Mouse (Mus musculus) 3T3-L1 (cell line): ENCODE measurements around the gene Unc13b.

ENCODE experiments used
- DNase-seq: peaks from one replicate; pipeline ENCODE4 v3.0.0-alpha.2; 2015; ENCODE audit warnings: low read depth, low spot score

Gene Unc13b

DNA sequence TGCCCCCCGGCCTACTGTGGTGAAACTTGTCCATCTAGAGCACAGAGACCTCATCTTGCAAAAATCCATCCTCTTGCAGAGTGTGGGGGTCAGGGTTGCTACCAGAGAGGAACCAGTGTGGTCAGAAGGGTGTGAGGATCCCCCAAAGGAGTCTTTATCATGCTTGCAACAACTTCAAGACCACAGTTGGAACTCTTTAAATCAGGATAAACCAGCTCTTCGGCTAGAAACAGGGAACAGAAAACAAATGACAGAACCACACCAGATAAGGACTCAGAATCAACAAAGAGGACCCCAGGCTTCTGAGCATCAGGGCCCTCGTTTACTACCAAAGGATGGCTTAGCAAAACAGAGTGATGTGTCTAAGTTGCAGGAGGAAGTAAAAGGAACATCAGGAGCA, 157.7 kb downstream of the Unc13b start:
- DNase-seq = no peak

DNA sequence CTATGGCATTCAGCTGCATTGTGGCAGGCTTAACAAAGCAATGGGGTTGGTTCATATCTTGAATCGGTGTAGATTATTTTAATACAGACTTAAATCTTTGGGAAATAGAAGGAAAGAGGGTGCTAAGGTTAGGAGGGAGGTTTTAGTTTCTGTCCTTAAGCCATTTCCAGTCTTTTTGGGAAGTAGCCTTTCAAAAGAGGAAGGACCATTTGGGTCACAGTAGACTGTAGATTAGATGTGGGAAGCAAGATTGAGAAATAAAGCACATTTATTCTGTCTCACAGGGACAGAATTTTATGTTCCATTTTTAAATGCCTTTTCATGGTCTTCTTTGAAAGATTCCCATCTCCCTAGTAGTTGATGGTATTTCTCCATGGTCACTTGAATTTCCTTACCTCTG, 159.2 kb downstream of the Unc13b start:
- DNase-seq = no peak

GRCm38 (mm10) chr4:43231821-43232220, 173.1 kb downstream of the Unc13b start:
- DNase-seq = no peak

GRCm38 (mm10) chr4:43232985-43233384, 174.2 kb downstream of the Unc13b start:
- DNase-seq = no peak

DNA sequence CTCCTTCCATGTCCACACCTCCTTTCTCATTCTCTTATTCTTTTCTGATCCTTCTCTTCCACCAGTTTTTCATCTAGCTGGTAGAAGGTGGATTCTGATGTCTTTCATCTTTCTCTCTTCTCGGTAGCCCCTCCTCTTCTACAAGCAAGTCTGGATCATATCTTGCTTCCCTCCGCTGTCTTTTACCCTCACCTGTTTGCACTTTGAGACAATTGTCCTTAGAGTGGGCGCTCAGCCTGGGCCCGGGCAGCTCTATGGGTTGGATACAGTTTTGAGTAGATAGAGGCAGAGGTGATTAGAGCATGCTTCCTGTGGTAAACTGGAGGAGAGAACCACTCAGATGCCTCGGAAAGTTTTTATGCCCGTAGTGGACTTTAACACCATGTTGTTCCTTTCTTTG, 174.7 kb downstream of the Unc13b start:
- DNase-seq = no peak

DNA sequence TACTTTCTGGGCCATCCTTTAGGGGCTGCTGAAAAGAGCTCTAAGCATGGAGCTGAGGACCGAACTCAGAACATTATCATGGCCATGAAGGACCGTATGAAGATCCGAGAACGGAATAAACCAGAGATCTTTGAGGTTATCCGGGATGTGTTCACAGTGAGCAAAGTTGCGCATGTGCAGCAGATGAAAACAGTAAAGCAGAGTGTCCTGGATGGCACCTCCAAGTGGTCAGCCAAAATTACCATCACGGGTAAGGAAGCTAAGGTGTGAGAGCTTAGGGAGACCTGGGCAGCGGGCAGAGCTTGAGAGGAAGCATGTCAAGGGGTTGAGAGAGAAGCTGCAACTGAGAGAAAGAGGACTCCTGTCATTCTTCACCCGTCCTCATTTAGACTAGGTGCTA, 178.1 kb downstream of the Unc13b start:
- DNase-seq = no peak

- DNase-seq = no peak
Observed at GRCm38 (mm10) chr4:43240716-43241115, 182.0 kb downstream of the Unc13b start.

GRCm38 (mm10) chr4:43244022-43244421, 185.3 kb downstream of the Unc13b start:
- peak; percentile 41 for DNase-seq

GRCm38 (mm10) chr4:43245776-43246175, 187.0 kb downstream of the Unc13b start:
- DNase-seq = peak; percentile 49

GRCm38 (mm10) chr4:43248026-43248425, 189.3 kb downstream of the Unc13b start:
- no peak for DNase-seq

- peak; percentile 48 for DNase-seq
Observed at GRCm38 (mm10) chr4:43248909-43249308, 190.2 kb downstream of the Unc13b start.

DNA sequence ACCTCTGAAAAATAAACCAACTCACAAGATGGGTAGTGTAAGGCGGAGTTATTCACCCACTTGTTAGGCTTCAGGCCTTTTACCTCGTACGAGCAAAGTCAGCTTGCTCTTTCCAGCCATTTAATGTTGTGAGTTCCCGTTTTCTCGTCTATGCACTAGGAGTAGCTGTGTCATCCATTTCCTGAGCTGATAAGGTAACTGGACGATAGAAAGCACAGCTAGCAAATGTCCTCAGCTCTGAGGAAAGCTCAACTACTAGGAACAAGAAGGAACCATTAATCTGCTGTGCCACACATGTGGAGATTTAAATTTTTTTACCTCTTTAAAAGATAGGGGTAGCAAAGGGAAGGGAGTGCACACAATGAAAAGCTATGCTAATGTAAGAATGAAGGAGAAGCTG, 192.5 kb downstream of the Unc13b start:
- no peak for DNase-seq

GRCm38 (mm10) chr4:43257040-43257439, 198.3 kb downstream of the Unc13b start:
- DNase-seq = no peak

- no peak for DNase-seq
Observed at GRCm38 (mm10) chr4:43258556-43258955, 199.8 kb downstream of the Unc13b start.

DNA sequence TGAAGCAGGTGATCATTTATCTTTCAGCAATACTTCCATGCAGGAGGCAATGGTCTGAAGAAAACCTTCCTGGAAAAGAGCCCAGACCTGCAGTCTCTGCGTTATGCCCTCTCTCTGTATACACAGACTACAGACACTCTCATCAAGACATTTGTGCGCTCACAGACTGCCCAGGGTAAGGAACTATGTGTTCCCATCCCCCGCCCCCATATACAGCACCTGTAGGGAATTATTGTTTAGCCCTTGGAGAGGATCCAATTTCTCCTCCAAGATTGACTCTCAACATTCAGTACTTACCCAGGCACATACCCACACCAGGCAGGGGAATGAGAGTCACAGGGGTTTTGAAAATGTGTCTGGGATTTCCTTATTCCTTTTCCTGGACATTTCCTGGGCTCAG, 200.7 kb downstream of the Unc13b start:
- no peak for DNase-seq

- peak; percentile 53 for DNase-seq
Observed at GRCm38 (mm10) chr4:43260096-43260495, 201.3 kb downstream of the Unc13b start.

GRCm38 (mm10) chr4:43262821-43263220, 204.1 kb downstream of the Unc13b start:
- no peak for DNase-seq

DNA sequence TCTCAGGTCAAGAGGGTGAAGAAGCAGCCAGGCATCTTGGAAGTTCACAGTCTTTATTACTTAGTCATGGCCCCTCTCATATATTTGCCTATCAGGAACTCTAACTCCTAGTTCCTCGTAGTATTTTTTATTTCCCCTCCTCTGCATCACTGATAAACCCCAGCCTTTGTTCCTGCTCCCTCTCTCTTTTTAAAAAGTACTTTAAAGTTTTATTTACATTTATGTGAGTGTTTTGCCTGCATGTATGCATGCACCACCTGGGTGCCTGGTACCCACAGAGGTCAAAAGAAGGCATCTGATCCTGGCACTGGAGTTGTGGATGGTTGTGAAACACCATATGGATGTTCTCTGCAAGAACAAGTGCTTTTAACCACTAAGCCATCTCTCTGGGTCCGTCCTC, 207.4 kb downstream of the Unc13b start:
- no peak for DNase-seq

DNA sequence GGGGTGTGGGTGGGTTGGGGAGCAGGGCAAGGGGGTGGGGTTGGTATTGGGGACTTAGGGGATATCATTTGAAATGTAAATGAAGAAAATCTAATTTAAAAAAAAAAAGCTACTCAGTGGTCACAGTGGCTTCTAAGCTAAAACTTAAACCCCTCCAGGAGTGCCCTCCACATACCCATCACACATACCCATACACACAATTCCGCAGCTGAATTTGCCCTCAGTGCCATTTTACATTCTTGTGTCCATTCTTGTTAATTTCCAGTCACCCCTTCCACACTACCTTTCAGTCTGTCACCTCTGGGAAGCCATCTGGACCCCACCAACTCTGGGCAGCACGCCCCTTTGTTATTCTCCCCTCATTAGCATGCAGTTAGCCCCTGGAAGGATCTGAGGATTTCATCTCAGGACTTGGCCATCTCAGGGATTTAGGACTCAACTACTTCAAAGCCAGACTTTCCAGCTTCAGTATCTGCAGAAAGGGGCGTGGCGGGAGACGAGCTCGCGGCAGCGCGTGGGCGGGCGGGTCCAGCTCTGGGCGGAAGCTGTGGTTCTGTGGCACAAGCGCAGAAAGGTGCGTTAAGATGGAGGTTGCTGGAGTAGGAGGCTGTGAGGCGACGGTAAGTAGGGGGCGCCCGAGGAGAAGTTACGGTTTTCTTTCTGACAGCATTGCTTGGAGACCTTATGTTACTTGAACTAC, 208.0 kb downstream of the Unc13b start, which contains the start of gene Atp8b5:
Gene Atp8b5, plus strand, starts transcription at position 537 of the 700 bp plus-strand sequence.
- DNase-seq = peak; percentile 95

DNA sequence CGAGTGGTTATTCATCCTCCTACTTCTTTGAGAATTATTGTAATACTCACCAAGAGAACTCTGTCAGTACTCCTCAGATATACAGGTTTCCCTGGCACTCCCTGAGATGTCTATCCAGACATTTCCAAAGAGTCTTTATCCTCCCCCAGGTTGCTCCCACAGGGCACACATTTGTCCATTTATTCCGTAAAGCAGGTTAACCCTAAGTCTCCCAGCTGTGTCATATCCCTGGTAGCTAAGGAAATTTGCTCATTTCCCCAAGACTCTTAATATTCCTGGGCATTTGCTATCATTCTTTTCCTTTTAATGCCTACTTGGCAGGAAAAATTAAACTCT, 208.5 kb downstream of the Unc13b start:
- DNase-seq = no peak

- DNase-seq = peak; percentile 73
Observed at GRCm38 (mm10) chr4:43285476-43285875, 226.7 kb downstream of the Unc13b start.

DNA sequence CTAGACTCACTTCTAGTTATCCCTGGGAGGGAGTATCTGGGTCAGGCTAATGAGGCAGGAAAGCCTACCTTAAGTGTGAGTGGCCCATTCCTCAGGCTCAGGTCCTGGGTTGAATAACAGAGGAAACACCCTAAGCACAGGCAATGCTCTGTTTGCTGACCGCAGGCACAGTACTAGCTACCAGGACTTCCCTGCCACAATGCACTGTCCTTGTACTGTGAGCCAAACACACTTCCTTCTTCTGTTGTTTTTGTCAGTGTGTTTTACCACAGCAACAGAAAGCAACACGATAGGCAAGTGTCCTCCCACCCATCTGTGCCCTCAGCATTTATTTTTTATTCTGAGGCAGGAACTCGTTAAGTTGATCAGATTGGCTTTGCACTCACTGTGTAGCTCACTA, 228.6 kb downstream of the Unc13b start:
- DNase-seq = no peak

GRCm38 (mm10) chr4:43294001-43294400, 235.2 kb downstream of the Unc13b start:
- DNase-seq = no peak
